ENCODE assay signal across 17 mouse cellular contexts in genomic region chr12:85490991-85491390, GRCm38 (mm10). TPM values are rescaled to one million over a fixed set of nuclear protein-coding genes. Genes with fewer than 3 reads are reported as not detected.
A peak's percentile ranks its signal among the peaks of the same experiment; 100 is the strongest.
DNase-seq lines count a peak whose midpoint lies in the region; ATAC-seq and TF ChIP-seq lines count a peak whose summit lies in the region.
"Had no signal": no experiment of that assay in that cellular context is flagged by ENCODE, and none has a peak within 500 bp of the region (broad histone marks: within the 10 kb centered on the region; RNA-seq: fewer than 3 reads in every experiment).

No protein-coding gene starts in this region.

- ATAC-seq in limb, embryonic 15.5 days (ENCODE audit: insufficient number of reproducible peaks, low FRiP score, low TSS enrichment, low read depth) = no peak
- ATAC-seq in stomach, embryonic 16.5 days (ENCODE audit: insufficient read depth, low FRiP score) = no peak
- ATAC-seq in stomach, postnatal 0 days (ENCODE audit: low FRiP score, low TSS enrichment) = no peak
- ATAC-seq in embryonic facial prominence, embryonic 15.5 days (ENCODE audit: insufficient number of reproducible peaks, low FRiP score, low TSS enrichment, low read depth) = no peak
- no peak for ATAC-seq in kidney, embryonic 15.5 days (replicated peaks; ENCODE audit: low FRiP score)
- no peak for ATAC-seq in midbrain, postnatal 0 days (ENCODE audit: low FRiP score)
- ATAC-seq: forebrain, embryonic 13.5 days; forebrain, postnatal 0 days had no signal

- 75% methylated on average over 1 of the region's 1 CpGs for WGBS in limb, embryonic 15.5 days
- 96% methylated on average over 1 of the region's 1 CpGs for WGBS in limb, embryonic 10.5 days
- WGBS in stomach, embryonic 16.5 days = 79% methylated on average over 1 of the region's 1 CpGs
- 84% methylated on average over 1 of the region's 1 CpGs for WGBS in stomach, postnatal 0 days
- 86% methylated on average over 1 of the region's 1 CpGs for WGBS in embryonic facial prominence, embryonic 15.5 days
- 74% methylated on average over 1 of the region's 1 CpGs for WGBS in kidney, embryonic 15.5 days
- WGBS in midbrain, postnatal 0 days = 100% methylated on average over 1 of the region's 1 CpGs

- no peaks in the 10 kb centered on the region for H3K27me3 ChIP-seq in limb, embryonic 15.5 days
- H3K27me3 ChIP-seq in limb, embryonic 10.5 days (ENCODE audit: low read depth, poor library complexity, severe bottlenecking) = peaks cover 10% of the 10 kb centered on the region; the same call in 1 of the 2 replicates
- H3K27me3 ChIP-seq in stomach, embryonic 16.5 days (ENCODE audit: control insufficient read depth, insufficient read depth, low read length) = no peaks in the 10 kb centered on the region
- H3K27me3 ChIP-seq in stomach, postnatal 0 days (ENCODE audit: control insufficient read depth, insufficient read depth, low read length) = no peaks in the 10 kb centered on the region
- no peaks in the 10 kb centered on the region for H3K27me3 ChIP-seq in embryonic facial prominence, embryonic 15.5 days
- H3K27me3 ChIP-seq in kidney, embryonic 15.5 days = no peaks in the 10 kb centered on the region
- no peaks in the 10 kb centered on the region for H3K27me3 ChIP-seq in midbrain, postnatal 0 days (ENCODE audit: insufficient read depth, low read length)

- H3K4me1 ChIP-seq in limb, embryonic 15.5 days = peaks cover 29% of the 10 kb centered on the region
- H3K4me1 ChIP-seq in limb, embryonic 10.5 days = peaks cover 25% of the 10 kb centered on the region
- H3K4me1 ChIP-seq in stomach, embryonic 16.5 days (ENCODE audit: control insufficient read depth, insufficient read depth, low read length) = peaks cover 6% of the 10 kb centered on the region; the same call in 1 of the 2 replicates
- no peaks in the 10 kb centered on the region for H3K4me1 ChIP-seq in stomach, postnatal 0 days (replicated peaks; ENCODE audit: control insufficient read depth, insufficient read depth)
- H3K4me1 ChIP-seq in embryonic facial prominence, embryonic 15.5 days = peaks cover 25% of the 10 kb centered on the region
- peaks cover 21% of the 10 kb centered on the region for H3K4me1 ChIP-seq in kidney, embryonic 15.5 days
- no peaks in the 10 kb centered on the region for H3K4me1 ChIP-seq in midbrain, postnatal 0 days (ENCODE audit: insufficient read depth, low read length)

- H3K9ac ChIP-seq in limb, embryonic 15.5 days = no peak overlapping the region
- no peak overlapping the region for H3K9ac ChIP-seq in stomach, embryonic 16.5 days (ENCODE audit: low read length)
- no peak overlapping the region for H3K9ac ChIP-seq in stomach, postnatal 0 days (ENCODE audit: low read length)
- no peak overlapping the region for H3K9ac ChIP-seq in embryonic facial prominence, embryonic 15.5 days
- H3K9ac ChIP-seq in kidney, embryonic 15.5 days = no peak overlapping the region
- no peak overlapping the region for H3K9ac ChIP-seq in midbrain, postnatal 0 days (replicated peaks; ENCODE audit: low read length, poor library complexity, severe bottlenecking)
- H3K9ac ChIP-seq: forebrain, embryonic 13.5 days; forebrain, postnatal 0 days; heart, embryonic 12.5 days; hindbrain, embryonic 14.5 days had no signal

- H3K4me2 ChIP-seq in limb, embryonic 15.5 days = no peak overlapping the region
- no peak overlapping the region for H3K4me2 ChIP-seq in stomach, embryonic 16.5 days (ENCODE audit: low read depth, low read length)
- H3K4me2 ChIP-seq in stomach, postnatal 0 days (replicated peaks; ENCODE audit: low read depth) = no peak overlapping the region
- H3K4me2 ChIP-seq in embryonic facial prominence, embryonic 15.5 days (replicated peaks) = no peak overlapping the region
- H3K4me2 ChIP-seq in kidney, embryonic 15.5 days = no peak overlapping the region
- H3K4me2 ChIP-seq in midbrain, postnatal 0 days (ENCODE audit: low read depth, low read length, poor library complexity, severe bottlenecking) = no peak overlapping the region
- H3K4me2 ChIP-seq: forebrain, embryonic 13.5 days; hindbrain, embryonic 14.5 days had no signal

- TF ChIP-seq CTCF in stomach, postnatal 0 days (IDR thresholded peaks at IDR 0.05; ENCODE audit: low read depth) = no peak
- no peak for TF ChIP-seq CTCF in midbrain, postnatal 0 days (IDR thresholded peaks at IDR 0.05)

- H3K36me3 ChIP-seq in limb, embryonic 15.5 days = no peaks in the 10 kb centered on the region
- H3K36me3 ChIP-seq in limb, embryonic 10.5 days = no peaks in the 10 kb centered on the region
- H3K36me3 ChIP-seq in stomach, embryonic 16.5 days (ENCODE audit: control insufficient read depth, insufficient read depth, low read length) = no peaks in the 10 kb centered on the region
- no peaks in the 10 kb centered on the region for H3K36me3 ChIP-seq in stomach, postnatal 0 days (ENCODE audit: control insufficient read depth, insufficient read depth, low read length)
- H3K36me3 ChIP-seq in embryonic facial prominence, embryonic 15.5 days = no peaks in the 10 kb centered on the region
- H3K36me3 ChIP-seq in kidney, embryonic 15.5 days = no peaks in the 10 kb centered on the region
- H3K36me3 ChIP-seq in midbrain, postnatal 0 days (ENCODE audit: insufficient read depth, low read length) = no peaks in the 10 kb centered on the region
- H3K36me3 ChIP-seq: heart, embryonic 12.5 days; hindbrain, embryonic 10.5 days had no signal

- peak overlapping the region; percentile 57; the same call in 1 of the 2 replicates for H3K27ac ChIP-seq in limb, embryonic 15.5 days
- H3K27ac ChIP-seq in limb, embryonic 10.5 days = no peak overlapping the region
- H3K27ac ChIP-seq in stomach, embryonic 16.5 days (ENCODE audit: low read length) = peak overlapping the region; percentile 31
- H3K27ac ChIP-seq in stomach, postnatal 0 days (replicated peaks) = no peak overlapping the region
- peak overlapping the region; percentile 45 for H3K27ac ChIP-seq in embryonic facial prominence, embryonic 15.5 days (replicated peaks)
- H3K27ac ChIP-seq in kidney, embryonic 15.5 days = no peak overlapping the region
- no peak overlapping the region for H3K27ac ChIP-seq in midbrain, postnatal 0 days (ENCODE audit: low read depth, low read length)
- H3K27ac ChIP-seq: forebrain, embryonic 13.5 days; hindbrain, embryonic 14.5 days had no signal

- DNase-seq in limb, embryonic 10.5 days (ENCODE audit: low spot score) = no peak
- DNase-seq in stomach, postnatal 0 days (ENCODE audit: low spot score) = no peak
- no peak for DNase-seq in midbrain, postnatal 0 days (ENCODE audit: low spot score)
- DNase-seq: adrenal gland, adult 2 months; adrenal gland, postnatal 36 days; cerebellum, adult 18-20 months; cerebellum, postnatal 10 days; forebrain, postnatal 0 days; gastrocnemius, adult 2 months had no signal

- H3K4me3 ChIP-seq in limb, embryonic 15.5 days = no peak overlapping the region
- H3K4me3 ChIP-seq in limb, embryonic 10.5 days = no peak overlapping the region
- H3K4me3 ChIP-seq in stomach, embryonic 16.5 days (replicated peaks; ENCODE audit: low read length) = no peak overlapping the region
- no peak overlapping the region for H3K4me3 ChIP-seq in stomach, postnatal 0 days (ENCODE audit: low read depth, low read length)
- H3K4me3 ChIP-seq in embryonic facial prominence, embryonic 15.5 days (replicated peaks) = no peak overlapping the region
- H3K4me3 ChIP-seq in kidney, embryonic 15.5 days (replicated peaks) = no peak overlapping the region
- no peak overlapping the region for H3K4me3 ChIP-seq in midbrain, postnatal 0 days (ENCODE audit: low read depth, low read length)
- H3K4me3 ChIP-seq: forebrain, embryonic 13.5 days; gastrocnemius, adult 2 months; heart, embryonic 12.5 days; hindbrain, embryonic 10.5 days had no signal

- no peak for TF ChIP-seq EP300 in stomach, postnatal 0 days (optimal IDR thresholded peaks at IDR 0.05)

- H3K9me3 ChIP-seq in limb, embryonic 15.5 days = no peaks in the 10 kb centered on the region
- H3K9me3 ChIP-seq in limb, embryonic 10.5 days (replicated peaks) = no peaks in the 10 kb centered on the region
- H3K9me3 ChIP-seq in stomach, embryonic 16.5 days (replicated peaks; ENCODE audit: control insufficient read depth, low read length) = no peaks in the 10 kb centered on the region
- H3K9me3 ChIP-seq in stomach, postnatal 0 days (ENCODE audit: control insufficient read depth, low read length) = no peaks in the 10 kb centered on the region
- H3K9me3 ChIP-seq in embryonic facial prominence, embryonic 15.5 days (replicated peaks) = no peaks in the 10 kb centered on the region
- H3K9me3 ChIP-seq in kidney, embryonic 15.5 days (replicated peaks) = no peaks in the 10 kb centered on the region
- no peaks in the 10 kb centered on the region for H3K9me3 ChIP-seq in midbrain, postnatal 0 days (ENCODE audit: low read length)
- H3K9me3 ChIP-seq: forebrain, embryonic 13.5 days; heart, embryonic 12.5 days; hindbrain, embryonic 10.5 days had no signal

RNA-seq across cellular contexts. Expression of gene Fos, which starts 17.3 kb away (rescaled TPM):
- 38.8 and 48.3 TPM in 2 replicates for polyA plus RNA-seq in limb, embryonic 15.5 days (2015; fragmentation: Nextera tagmentation; extraction: Ambion mirVana)
- 0.76 and 0.80 TPM in 2 replicates for polyA plus RNA-seq in limb, embryonic 10.5 days (2016; fragmentation: Nextera tagmentation; extraction: Ambion mirVana)
- polyA plus RNA-seq in stomach, embryonic 16.5 days (2015; fragmentation: Nextera tagmentation; extraction: Ambion mirVana) = 16.1 and 21.1 TPM in 2 replicates
- 18.2 and 23.2 TPM in 2 replicates for polyA plus RNA-seq in stomach, postnatal 0 days (2015; fragmentation: Nextera tagmentation; extraction: Ambion mirVana)
- polyA plus RNA-seq in embryonic facial prominence, embryonic 15.5 days (2015; fragmentation: Nextera tagmentation; extraction: Ambion mirVana) = 22.7 and 23.9 TPM in 2 replicates
- polyA plus RNA-seq in kidney, embryonic 15.5 days (2015; fragmentation: Nextera tagmentation; extraction: Ambion mirVana) = 3.5 and 3.8 TPM in 2 replicates
- total RNA-seq in midbrain, postnatal 0 days (2014; rRNA removed) = 9.7 and 14.6 TPM in 2 replicates
- polyA plus RNA-seq in midbrain, postnatal 0 days (2015; fragmentation: Nextera tagmentation; extraction: Ambion mirVana) = 7.3 and 10.0 TPM in 2 replicates

Comparison
In these comparisons a context has a peak if more than half of its experiments do, and no peak if none do; other contexts are left out.
1. H3K27ac ChIP-seq: peak in limb, embryonic 15.5 days (single experiment), stomach, embryonic 16.5 days (single experiment) and embryonic facial prominence, embryonic 15.5 days (single experiment); none in limb, embryonic 10.5 days (single experiment), stomach, postnatal 0 days (single experiment), kidney, embryonic 15.5 days (single experiment) and midbrain, postnatal 0 days (single experiment).